Mouse (Mus musculus): ENCODE measurements around the gene Foxred2. TPM values are rescaled to one million over a fixed set of nuclear protein-coding genes. Genes with fewer than 3 reads are reported as not detected.

Gene Foxred2
- polyA plus RNA-seq, 1 experiment from 2014 or later, result 1.7 TPM

DNA sequence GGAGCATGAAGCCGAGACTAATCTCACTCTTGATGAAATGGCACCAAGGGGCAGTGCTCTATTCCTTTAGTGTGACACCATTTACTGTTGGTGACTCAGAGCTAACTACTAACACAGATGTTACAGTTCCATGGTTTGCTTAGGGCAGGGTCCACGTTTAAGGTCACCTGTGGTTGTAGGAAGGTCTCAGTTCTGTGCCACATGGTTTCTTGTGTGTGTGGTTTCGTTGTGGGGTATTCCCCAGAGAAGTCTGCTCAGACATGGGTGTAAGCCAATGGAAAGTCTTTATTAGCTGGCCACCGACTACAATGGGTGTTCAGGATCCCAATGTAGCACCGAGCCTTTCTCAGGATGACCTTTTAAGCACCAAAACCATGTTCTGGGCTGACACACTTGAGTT lies 18.0 kb downstream of the Foxred2 start:
- H3K4me2 ChIP-seq, result no peak overlapping the region
- H3K4me1 ChIP-seq, result peaks cover 5% of the 10 kb centered on the region
- H3K9ac ChIP-seq, result no peak overlapping the region
- H3K9me3 ChIP-seq (replicated peaks), result no peaks in the 10 kb centered on the region
- H3K27me3 ChIP-seq (replicated peaks), result peaks cover 23% of the 10 kb centered on the region; the same call in 1 of the 2 replicates
- H3K4me3 ChIP-seq, result no peak overlapping the region
- no peak for ATAC-seq
- no peaks in the 10 kb centered on the region; the same call in 1 of the 2 replicates for H3K36me3 ChIP-seq
- WGBS (ENCODE audit: insufficient replicate concordance), result 63% methylated on average over 5 of the region's 5 CpGs
- H3K27ac ChIP-seq, result no peak overlapping the region

- peaks cover 19% of the 10 kb centered on the region; the same call in 1 of the 2 replicates for H3K27me3 ChIP-seq (replicated peaks)
- H3K4me2 ChIP-seq, result no peak overlapping the region
- WGBS (ENCODE audit: insufficient replicate concordance), result 72% methylated on average over 14 of the region's 14 CpGs
- peaks cover 30% of the 10 kb centered on the region for H3K4me1 ChIP-seq
- no peak overlapping the region for H3K9ac ChIP-seq
- H3K36me3 ChIP-seq, result no peaks in the 10 kb centered on the region
- ATAC-seq, result no peak
- no peak overlapping the region for H3K27ac ChIP-seq
- no peak overlapping the region for H3K4me3 ChIP-seq
- no peaks in the 10 kb centered on the region for H3K9me3 ChIP-seq (replicated peaks)
Measured at GRCm38 (mm10) chr15:77935673-77936375, 20.7 kb downstream of the Foxred2 start.

DNA sequence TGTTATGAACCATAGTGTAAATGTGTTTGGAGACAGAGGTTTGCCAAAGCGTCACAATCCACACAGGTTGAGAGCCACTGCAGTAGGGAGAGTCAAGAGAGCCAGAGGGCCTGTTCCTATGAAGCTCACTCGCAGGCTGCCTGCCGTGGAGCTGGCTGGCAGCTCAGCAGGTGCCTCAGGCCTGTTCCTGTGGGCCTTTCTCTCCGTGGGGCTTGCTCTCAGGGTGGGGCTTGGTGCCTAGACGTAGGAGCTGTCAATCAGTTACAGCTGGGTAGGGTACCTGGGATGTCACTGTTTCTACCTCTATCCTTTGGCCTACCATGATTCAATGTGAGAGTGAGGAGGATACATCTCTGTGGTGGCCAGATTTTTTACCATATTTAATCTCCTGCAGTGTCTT lies 21.6 kb downstream of the Foxred2 start:
- Histone ChIP-seq H3K4me3 (no peak overlapping the region), H3K36me3 (no peaks in the 10 kb centered on the region), H3K4me1 (peaks cover 39% of the 10 kb centered on the region), H3K27ac (no peak overlapping the region), H3K9me3 (replicated peaks) (no peaks in the 10 kb centered on the region), H3K27me3 (replicated peaks) (peaks cover 19% of the 10 kb centered on the region; the same call in 1 of the 2 replicates), H3K9ac (no peak overlapping the region), H3K4me2 (no peak overlapping the region)
- ATAC-seq, result no peak
- WGBS (ENCODE audit: insufficient replicate concordance), result 48% methylated on average over 5 of the region's 5 CpGs

DNA sequence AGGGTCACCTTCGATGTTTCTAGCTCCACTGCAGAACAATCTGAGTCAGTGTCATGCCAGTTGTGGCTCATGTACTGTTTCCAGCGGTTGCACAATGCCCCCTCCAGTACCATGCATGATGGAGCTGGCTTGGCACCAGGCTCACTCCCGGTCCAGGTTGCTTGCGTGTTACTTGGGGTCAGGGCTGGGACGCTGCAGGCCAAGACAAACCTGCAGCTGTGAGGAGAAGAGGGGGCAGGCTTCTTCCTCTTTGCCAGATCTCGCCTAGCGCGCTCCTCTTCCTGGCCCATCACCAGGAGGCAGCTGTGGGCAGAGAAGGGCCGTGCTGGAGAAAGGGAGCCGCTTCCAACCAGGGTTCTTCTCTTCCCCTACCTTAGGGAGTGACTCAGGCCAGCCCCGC lies 22.2 kb downstream of the Foxred2 start:
- H3K4me2 ChIP-seq, result 0 out of 2 replicates have a peak overlapping the region, but pooled peaks have one; percentile 31
- H3K27me3 ChIP-seq (replicated peaks), result peaks cover 19% of the 10 kb centered on the region; the same call in 1 of the 2 replicates
- ATAC-seq, result no peak
- H3K36me3 ChIP-seq, result no peaks in the 10 kb centered on the region
- H3K4me1 ChIP-seq, result peaks cover 45% of the 10 kb centered on the region
- H3K9ac ChIP-seq, result no peak overlapping the region
- 62% methylated on average over 11 of the region's 11 CpGs for WGBS (ENCODE audit: insufficient replicate concordance)
- H3K9me3 ChIP-seq (replicated peaks), result no peaks in the 10 kb centered on the region
- H3K4me3 ChIP-seq, result no peak overlapping the region
- H3K27ac ChIP-seq, result no peak overlapping the region

GRCm38 (mm10) chr15:77933770-77934169 lies 22.8 kb downstream of the Foxred2 start:
- Histone ChIP-seq H3K9ac (no peak overlapping the region), H3K4me2 (peak overlapping the region; percentile 31), H3K27me3 (replicated peaks) (peaks cover 19% of the 10 kb centered on the region; the same call in 1 of the 2 replicates), H3K9me3 (replicated peaks) (no peaks in the 10 kb centered on the region), H3K4me3 (no peak overlapping the region), H3K36me3 (no peaks in the 10 kb centered on the region), H3K27ac (no peak overlapping the region), H3K4me1 (peaks cover 46% of the 10 kb centered on the region)
- WGBS (ENCODE audit: insufficient replicate concordance), result 1% methylated on average over 14 of the region's 14 CpGs
- ATAC-seq, result no peak

- ATAC-seq, result no peak
- Histone ChIP-seq H3K9me3 (replicated peaks) (no peaks in the 10 kb centered on the region), H3K27me3 (replicated peaks) (peaks cover 19% of the 10 kb centered on the region; the same call in 1 of the 2 replicates), H3K36me3 (no peaks in the 10 kb centered on the region), H3K4me1 (peaks cover 48% of the 10 kb centered on the region), H3K4me3 (no peak overlapping the region), H3K9ac (no peak overlapping the region), H3K4me2 (no peak overlapping the region), H3K27ac (no peak overlapping the region)
- 48% methylated on average over 3 of the region's 3 CpGs for WGBS (ENCODE audit: insufficient replicate concordance)
Measured at GRCm38 (mm10) chr15:77933222-77933621, 23.3 kb downstream of the Foxred2 start.

- Histone ChIP-seq H3K27me3 (replicated peaks) (peaks cover 15% of the 10 kb centered on the region; the same call in 1 of the 2 replicates), H3K27ac (peak overlapping the region; percentile 86), H3K4me3 (peak overlapping the region; percentile 10), H3K4me2 (peak overlapping the region; percentile 88), H3K36me3 (peaks cover 11% of the 10 kb centered on the region), H3K9me3 (replicated peaks) (no peaks in the 10 kb centered on the region), H3K4me1 (peaks cover 63% of the 10 kb centered on the region), H3K9ac (peak overlapping the region; percentile 53)
- peak; percentile 61 for ATAC-seq
- WGBS (ENCODE audit: insufficient replicate concordance), result 20% methylated on average over 6 of the region's 6 CpGs
Measured at GRCm38 (mm10) chr15:77931689-77932016, 24.9 kb downstream of the Foxred2 start.

GRCm38 (mm10) chr15:77930986-77931688 lies 25.4 kb downstream of the Foxred2 start:
- H3K4me3 ChIP-seq, result peak overlapping the region; percentile 10
- peak overlapping the region; percentile 86 for H3K27ac ChIP-seq
- ATAC-seq, result peak; percentile 28; the same call in 1 of the 2 replicates
- H3K4me1 ChIP-seq, result peaks cover 67% of the 10 kb centered on the region
- 44% methylated on average over 6 of the region's 6 CpGs for WGBS (ENCODE audit: insufficient replicate concordance)
- H3K9ac ChIP-seq, result peak overlapping the region; percentile 79
- H3K27me3 ChIP-seq (replicated peaks), result peaks cover 15% of the 10 kb centered on the region; the same call in 1 of the 2 replicates
- H3K9me3 ChIP-seq (replicated peaks), result no peaks in the 10 kb centered on the region
- H3K4me2 ChIP-seq, result peak overlapping the region; percentile 88
- peaks cover 16% of the 10 kb centered on the region for H3K36me3 ChIP-seq

DNA sequence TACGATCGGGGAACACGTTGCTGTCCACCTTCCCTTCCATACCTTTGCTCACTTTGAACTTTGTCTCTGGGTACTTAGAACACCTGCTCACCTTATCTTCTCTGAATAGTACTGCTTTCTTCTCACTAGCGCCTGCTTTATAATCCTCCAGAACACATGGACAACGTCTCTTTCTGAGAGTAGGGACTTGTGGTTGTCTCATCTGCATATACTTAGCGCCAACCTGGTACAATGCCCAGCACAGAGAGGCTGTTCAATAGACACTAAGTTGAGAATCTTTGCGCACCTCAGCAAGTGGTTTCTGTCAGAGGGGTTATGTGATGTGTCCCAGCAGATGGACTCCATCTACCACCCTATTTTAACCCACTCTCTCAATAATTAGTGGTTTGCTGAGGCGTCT lies 26.7 kb downstream of the Foxred2 start:
- Histone ChIP-seq H3K9ac (peak overlapping the region; percentile 79), H3K27me3 (replicated peaks) (peaks cover 6% of the 10 kb centered on the region; the same call in 1 of the 2 replicates), H3K27ac (peak overlapping the region; percentile 86), H3K36me3 (peaks cover 30% of the 10 kb centered on the region), H3K4me3 (peak overlapping the region; percentile 82), H3K4me2 (peak overlapping the region; percentile 88), H3K9me3 (replicated peaks) (no peaks in the 10 kb centered on the region), H3K4me1 (peaks cover 67% of the 10 kb centered on the region)
- no peak for ATAC-seq
- 44% methylated on average over 8 of the region's 8 CpGs for WGBS (ENCODE audit: insufficient replicate concordance)

GRCm38 (mm10) chr15:77928673-77929331 lies 27.7 kb downstream of the Foxred2 start, which contains the start of gene Txn2:
TSS of gene Txn2 (minus strand) at chr15:77929006.
- Histone ChIP-seq H3K36me3 (peaks cover 40% of the 10 kb centered on the region), H3K27me3 (replicated peaks) (no peaks in the 10 kb centered on the region), H3K4me2 (peak within 1 kb of the TSS; percentile 88), H3K27ac (peak within 1 kb of the TSS; percentile 86), H3K4me3 (peak within 1 kb of the TSS; percentile 82), H3K9ac (peak within 1 kb of the TSS; percentile 79), H3K9me3 (replicated peaks) (no peaks in the 10 kb centered on the region), H3K4me1 (peaks cover 65% of the 10 kb centered on the region)
- ATAC-seq, result peak; percentile 90
- under 1% methylated on average over 33 of the region's 34 CpGs for WGBS (ENCODE audit: insufficient replicate concordance)

- H3K4me3 ChIP-seq, result peak overlapping the region; percentile 82
- peak overlapping the region; percentile 86 for H3K27ac ChIP-seq
- peak overlapping the region; percentile 75 for H3K9ac ChIP-seq
- peaks cover 58% of the 10 kb centered on the region for H3K4me1 ChIP-seq
- peak overlapping the region; percentile 88 for H3K4me2 ChIP-seq
- ATAC-seq, result no peak
- H3K36me3 ChIP-seq, result peaks cover 47% of the 10 kb centered on the region
- 11% methylated on average over 4 of the region's 4 CpGs for WGBS (ENCODE audit: insufficient replicate concordance)
- no peaks in the 10 kb centered on the region for H3K27me3 ChIP-seq (replicated peaks)
- H3K9me3 ChIP-seq (replicated peaks), result no peaks in the 10 kb centered on the region
Measured at GRCm38 (mm10) chr15:77928091-77928490, 28.4 kb downstream of the Foxred2 start.

All from liver, embryonic 12.5 days (tissue).